Mouse (Mus musculus) erythroblast, adult 5-6 weeks (primary cell): ENCODE results near the gene Agps. TPM values are rescaled to one million over a fixed set of nuclear protein-coding genes. Genes with fewer than 3 reads are reported as not detected.
"Not testable (repeated sequence)": the region's sequence is repeated elsewhere in the genome, so short reads cannot be mapped to it uniquely, and the experiment has no call there.

Source experiments
- ATAC-seq: replicated peaks from 2 replicates; pipeline ENCODE4 v1.8.0; 2016; ENCODE audit warnings: moderate number of reproducible peaks, mild to moderate bottlenecking, moderate TSS enrichment, inconsistent platforms; ENCODE audit not compliant: poor library complexity, low FRiP score, severe bottlenecking
- total RNA-seq, 2 experiments: library from RNA; stranded (forward) in 1 of 2; stranded (reverse) in 1 of 2; fragments of 150-400 nt in 1 of 2; fragments of 200-764, 138-1000 nt in 1 of 2; gene quantifications; 2 replicates each; pipeline versions ENCODE4 v1.2.3 to v1.2.4; 2015 to 2017; ENCODE audit warnings: low replicate concordance in 2 of 2

The Agps gene
- total RNA-seq, 2 experiments from 2014 or later, result 44.5 to 47.7 TPM

DNA sequence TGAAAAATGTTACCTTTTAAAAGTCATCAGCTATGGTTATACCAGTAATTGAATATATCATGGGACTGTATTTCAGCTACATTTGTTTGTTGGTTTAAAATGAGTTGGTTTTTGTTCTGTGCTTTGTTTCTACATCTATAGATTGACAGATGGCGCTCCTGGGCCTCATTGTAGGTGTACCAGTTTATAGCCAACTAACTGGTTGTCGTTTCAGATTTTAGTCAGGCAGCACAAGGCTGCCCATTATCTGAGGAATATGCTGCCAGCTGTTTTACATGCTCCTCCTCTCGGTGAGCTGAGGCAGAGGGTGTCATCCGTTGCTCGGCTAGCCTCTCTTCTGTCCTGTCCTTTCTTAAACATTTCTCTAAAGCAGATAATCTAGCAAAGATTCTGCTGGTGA lies 94.1 kb downstream of the Agps start:
- no peak for ATAC-seq

DNA sequence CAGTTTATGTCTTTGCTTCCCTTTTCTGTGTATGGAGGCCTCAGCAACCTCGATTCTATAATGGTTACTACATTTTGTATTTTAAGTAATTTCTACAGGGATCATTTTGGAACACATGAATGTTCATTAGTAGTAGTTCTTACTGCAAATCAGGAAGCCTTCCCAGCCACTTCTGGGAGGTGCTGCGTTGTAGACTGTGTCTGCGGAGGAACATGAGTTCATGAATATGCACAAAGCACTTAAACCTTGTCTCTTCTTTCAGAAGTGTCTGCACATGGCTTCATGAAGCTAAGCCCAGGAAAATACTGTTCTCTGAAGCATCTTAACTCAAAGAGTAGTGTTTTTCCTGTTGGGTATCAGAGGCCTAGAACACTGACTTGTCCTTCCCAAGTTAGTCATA lies 96.0 kb downstream of the Agps start:
- no peak for ATAC-seq

DNA sequence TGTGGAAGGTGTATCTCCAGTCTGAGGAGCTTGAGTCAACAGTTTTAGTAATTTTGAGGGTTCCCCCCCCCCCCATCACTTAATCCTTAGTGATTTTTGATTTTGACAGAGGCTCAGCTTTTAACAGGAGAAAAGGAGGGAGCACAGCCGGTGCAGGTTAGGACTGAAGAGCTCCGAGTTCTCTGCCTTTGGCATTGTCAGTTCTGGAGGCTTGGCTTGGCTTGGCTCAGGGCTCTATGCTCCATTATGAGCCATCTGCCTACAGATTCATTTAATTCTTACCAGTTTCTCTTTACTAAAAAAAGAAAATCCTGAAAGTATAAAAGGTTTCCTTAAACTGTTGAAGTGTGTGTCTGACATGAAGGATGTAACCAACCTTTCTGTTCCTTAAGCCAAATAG lies 97.2 kb downstream of the Agps start:
- no peak for ATAC-seq

DNA sequence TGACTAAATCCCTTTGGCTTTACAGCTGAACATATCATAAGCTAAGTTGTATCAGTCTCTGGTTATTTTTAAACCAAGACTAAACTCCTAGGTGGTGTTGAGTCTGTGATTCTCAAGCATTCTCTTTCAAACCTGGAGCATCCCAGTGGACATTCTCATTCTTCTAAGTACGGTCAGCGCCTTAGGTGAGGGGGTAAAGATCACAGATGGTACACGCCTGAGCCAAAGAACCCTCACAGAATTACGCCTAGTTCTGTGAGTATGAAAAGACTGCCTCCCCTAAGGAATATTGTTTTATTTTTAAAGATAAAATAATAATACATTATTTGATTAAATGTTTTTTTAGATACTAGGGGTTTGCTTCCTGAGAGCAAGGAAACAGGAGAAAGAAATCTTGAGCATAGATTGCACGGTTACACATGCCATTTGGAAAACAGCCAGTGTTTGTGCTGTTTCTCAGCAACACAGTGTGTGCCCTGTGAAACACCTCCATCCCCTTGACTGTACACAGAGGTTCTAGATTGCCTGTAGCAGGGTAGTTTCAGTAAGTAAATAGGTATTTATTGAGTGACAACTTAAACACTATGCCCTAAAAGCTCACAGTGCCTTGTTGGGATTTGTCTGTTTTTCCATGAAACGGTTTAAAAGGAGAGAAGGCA lies 97.9 kb downstream of the Agps start:
- no peak for ATAC-seq

DNA sequence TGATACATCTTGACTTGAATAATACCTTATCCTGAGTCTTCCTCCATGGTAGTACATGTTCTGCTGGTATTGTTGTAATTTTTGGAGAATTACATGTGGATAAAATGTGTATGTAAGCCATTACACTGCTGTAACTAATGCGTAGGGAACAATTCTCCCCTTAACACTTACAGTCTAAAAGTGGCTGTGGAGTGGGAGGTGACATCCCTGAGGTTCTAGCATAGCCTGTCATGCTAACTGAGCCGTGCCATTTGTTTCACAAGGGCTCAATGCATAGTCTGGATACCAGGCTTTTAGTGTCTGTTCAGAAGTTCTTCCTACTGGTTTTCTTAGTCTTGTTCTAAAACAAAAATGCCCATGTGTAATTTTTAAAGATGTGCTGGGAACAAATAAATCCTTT lies 99.0 kb downstream of the Agps start:
- ATAC-seq, result no peak

DNA sequence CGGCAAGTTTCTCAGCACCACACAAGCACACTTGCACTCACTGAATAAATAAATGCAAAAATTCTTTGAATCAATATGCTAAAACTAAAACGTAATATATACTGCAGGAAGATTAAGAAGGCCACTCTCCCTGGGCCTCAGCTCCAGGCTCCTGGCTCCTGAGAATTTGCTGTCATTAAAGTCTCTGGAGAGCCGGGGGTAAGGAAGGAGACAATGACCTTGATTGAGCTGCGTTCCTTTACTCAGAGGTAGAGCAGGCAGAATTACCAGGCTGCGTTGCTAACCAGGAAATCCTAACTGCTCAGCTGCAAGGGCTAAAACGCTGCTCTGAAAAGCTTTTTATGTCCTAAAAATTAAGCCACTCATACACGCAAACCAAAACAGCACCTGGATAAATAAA lies 101.6 kb downstream of the Agps start:
- no peak for ATAC-seq

DNA sequence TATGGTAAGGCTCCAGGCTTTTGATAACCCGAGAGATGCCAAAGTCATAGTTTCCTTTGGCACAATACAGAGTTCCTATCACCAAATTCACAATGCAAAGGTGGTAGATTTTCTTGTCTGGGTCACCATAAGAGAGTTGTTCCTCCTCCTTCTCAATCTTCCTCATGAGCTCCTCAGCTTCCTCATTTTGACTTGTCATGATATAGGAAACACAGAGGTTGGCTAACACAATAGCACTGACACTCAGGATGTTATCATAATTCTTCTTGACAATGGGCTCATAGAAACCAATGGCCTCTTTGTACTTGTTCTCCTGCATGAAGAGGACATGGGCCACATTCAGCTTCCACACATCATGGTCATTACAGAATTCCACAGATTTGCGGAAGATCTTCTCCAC lies 104.7 kb downstream of the Agps start:
- ATAC-seq, result not testable (repeated sequence)

DNA sequence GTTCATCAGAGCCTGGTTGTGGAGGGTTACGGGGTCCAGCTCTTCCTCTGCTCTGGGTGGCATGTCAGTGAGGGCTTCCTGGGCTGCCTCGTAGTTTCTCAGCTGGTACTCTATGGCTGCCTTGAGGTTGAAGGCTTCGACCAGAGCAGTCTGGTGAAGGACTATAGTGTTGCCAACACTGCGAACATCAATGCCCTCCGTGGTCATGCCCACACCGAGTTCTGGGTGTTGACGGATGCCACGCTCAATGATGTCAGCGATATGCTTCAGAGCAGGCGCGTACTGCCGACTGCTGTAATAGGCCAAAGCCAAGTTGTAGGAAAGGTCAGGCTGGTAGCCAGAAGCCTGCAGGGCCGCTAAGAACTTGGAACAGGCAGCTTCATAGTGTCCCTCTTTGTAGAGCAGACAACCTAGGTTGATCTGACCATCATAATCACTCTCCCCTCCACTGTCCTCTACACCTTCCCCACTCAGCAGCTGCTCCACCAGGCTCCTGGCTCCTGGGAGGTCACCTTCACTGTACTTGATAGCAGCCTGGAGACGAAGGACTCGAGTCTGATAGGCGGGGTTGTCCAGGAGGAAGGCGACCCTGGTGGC lies 105.6 kb downstream of the Agps start:
- peak; percentile 41 for ATAC-seq

DNA sequence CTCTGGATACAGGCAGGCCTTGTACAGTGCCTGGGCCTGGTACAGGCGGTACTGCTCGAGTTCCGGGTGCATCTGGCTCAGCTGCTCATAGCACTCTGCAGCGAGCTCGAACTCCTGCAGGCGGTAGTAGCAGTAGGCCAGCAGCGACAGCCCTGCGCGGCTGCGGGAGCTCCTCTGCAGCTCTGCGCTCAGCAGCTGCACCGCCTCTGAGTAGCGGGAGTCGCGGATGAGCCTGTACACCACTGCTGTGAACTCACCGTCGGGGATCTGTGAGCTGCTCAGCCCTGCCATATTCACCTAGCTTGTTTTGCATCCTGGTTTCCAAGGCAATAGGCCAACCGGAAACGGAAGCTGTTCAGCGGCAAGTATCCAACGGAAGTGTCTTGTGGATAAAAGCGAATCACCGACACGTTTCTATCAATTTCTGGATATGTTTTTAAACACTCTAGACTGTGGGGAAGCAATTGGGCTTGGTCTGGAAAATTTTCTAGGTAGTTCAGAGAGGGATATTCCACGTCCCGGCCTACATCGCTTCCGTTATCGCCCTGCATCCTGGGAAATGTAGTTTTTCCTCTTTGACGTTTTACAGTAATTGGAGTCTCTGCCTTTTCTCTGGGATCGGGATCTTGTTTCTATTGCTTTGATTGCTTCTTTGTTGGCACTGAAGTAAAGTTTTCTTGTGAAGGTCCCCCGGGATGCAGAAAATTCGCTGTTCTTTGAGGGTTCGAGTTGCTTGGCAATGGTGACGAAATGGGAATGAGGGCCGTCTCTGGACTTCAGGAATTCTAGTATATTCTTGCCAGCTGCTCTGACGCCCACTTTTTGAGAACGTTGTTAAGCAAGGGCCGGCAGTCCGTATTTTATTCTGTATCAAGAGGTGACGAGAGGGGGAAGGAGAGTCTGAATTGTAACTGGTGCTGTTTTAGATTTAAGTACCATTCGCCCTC lies 106.4 kb downstream of the Agps start, which contains the start of gene Ttc30b:
TSS of gene Ttc30b (minus strand) at position 469 of the 947 bp plus-strand sequence.
- ATAC-seq, result peak; percentile 78

DNA sequence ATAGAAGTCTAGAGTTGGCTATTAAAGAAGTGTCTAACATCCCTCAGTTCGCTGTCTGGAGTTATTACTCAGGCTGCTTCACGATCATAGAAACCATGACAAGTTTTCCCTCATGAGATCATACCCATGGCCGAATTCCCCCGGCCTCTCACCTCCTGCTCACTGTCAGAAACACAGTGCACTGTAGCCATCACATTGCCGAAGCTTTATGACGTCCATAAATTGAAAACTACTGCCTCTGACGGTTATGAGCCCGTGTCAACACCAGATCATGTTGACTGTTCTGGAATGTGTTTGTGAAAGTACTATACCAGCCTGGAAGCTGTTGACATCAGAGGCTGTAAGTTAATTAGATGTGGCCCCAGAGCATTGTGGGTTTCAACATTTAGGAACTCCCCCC lies 118.7 kb downstream of the Agps start:
- ATAC-seq, result no peak

DNA sequence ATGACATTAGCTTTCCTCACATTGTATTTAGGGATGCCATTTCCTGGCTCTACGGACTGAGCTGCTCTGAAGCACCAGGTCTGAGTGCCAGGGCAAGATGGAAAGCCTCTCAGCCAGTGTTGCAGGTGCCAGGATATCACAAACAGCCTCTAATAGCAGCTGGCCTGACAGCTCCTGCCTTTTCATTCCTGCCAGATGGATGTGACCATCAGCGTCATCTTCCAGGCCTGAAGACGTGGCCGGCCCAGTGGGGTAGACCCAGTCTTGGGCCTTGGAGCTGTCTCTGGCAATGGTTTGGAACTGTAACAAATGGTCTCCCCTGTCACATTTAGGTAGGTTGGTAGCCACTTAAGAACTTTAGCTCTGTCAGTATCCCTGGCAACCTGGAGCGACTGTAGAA lies 121.3 kb downstream of the Agps start:
- ATAC-seq, result no peak

DNA sequence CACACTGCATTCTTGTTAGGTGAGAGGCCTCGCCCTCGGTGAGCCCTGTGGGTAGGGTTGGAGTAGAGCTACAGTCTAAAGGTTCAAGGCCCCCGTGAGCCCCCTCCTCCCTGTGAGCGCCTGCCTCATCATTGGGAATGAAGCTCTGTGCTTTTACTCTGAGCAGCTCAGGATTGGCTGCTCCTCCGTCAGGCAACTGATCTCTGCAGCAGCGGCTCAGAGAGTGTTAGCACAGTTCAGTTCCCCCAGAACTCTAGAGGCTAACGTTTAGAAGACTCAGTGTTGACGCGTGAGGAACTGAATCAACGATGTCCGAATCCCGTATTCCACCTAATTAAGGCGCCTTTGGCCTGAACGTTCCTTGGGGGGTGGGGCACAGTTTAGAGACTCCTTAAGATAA lies 123.7 kb downstream of the Agps start:
- no peak for ATAC-seq

DNA sequence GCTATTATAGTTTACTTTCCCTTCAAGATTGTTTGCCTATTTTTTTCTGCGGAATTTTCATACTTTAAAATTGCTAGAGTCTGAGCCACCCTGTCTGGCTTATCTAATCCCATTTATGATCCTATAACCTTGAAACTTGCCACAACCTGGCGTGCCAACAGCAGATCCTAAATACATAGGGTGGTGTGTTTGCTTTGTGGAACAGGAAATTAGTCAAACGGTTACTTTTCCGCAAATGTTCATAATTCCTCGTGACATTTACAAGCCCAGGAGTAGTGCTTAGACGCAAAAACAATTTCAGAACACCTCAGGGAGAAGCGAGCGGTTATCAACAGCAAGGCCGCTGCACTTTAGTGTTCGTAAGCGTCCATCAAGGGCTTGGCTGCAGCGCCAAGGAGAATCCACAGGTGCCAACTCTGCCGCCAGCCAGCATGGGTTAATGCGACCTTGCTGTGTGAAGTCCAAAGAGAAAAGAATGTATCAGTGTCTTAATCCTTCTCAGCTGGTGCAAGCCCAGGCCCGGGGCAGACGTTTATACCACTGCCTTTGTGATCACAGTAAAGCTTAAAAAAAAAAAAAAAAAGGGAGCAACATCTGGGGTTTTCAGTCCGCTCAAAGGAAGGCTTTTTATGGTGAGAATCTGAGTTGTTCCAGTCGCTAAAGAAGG lies 127.3 kb downstream of the Agps start:
- ATAC-seq, result no peak

DNA sequence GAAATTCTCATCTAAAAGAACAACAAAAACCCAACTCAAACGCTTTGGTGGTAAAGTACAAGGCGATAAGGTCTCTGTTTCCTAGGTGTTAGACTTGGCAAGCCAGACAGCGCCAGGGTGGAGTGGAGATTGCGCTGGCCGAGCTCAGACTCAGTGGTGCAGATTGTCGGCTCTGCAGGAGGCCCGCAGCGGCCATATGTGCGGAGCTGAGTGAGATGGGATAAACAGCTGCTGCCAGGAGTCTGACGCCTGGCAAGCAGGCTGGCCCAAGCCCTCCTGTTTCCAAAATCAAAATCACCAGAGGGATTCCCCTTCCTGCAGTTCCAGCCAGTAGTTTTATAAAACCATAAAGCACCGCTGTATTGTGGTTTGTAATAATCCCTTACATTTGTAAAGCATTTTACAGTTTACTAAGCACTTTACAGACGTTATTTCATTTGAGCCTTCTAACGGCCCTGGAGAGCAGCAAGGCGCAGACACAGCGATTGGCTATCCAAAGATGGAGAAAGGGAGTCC lies 127.9 kb downstream of the Agps start:
- ATAC-seq, result no peak

DNA sequence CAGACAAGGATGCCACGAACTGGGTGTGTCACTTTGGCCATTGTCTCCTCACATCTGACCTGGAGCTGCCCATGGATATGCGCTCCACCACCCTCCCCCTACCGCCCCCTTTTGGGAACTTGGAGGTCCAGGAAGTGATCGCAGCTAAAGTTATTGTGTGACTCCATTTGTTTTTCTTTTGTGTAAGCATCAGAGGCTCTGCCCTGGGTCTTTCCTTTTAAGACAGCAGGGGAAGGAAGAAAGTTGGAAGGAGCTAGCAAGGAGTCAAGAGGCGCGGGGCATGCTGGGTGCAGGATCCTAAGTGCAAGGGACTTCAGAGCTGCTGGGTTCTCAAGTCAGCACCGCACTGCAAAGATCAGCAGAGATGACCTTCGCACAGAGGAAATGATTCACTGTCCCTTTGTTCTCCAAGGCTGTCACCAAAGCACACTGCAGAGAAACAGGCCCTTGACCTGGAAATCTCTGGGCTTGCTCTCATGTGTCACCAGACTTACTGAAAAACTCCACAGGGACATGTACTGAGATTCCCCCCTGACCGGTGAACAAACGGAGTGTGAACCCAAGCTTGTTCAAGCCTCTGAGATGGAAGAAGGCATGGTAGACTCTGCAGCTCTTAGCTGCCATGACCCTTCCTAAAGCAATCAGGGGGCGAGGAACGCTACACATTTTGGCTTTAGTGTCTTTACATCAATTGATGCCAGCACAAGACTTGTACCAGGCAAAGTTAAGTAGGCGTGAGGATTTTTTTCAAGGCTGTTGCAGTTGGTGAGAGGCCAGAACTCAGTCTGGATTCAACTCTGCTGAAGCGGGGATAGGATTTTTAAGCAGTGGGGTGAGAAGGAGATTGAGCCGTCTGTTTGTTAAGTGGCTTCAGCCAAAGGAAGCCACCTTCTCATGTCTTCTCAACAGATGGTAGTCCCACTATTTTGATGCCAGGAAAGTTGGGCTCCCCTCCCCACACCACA lies 128.7 kb downstream of the Agps start:
- no peak for ATAC-seq

DNA sequence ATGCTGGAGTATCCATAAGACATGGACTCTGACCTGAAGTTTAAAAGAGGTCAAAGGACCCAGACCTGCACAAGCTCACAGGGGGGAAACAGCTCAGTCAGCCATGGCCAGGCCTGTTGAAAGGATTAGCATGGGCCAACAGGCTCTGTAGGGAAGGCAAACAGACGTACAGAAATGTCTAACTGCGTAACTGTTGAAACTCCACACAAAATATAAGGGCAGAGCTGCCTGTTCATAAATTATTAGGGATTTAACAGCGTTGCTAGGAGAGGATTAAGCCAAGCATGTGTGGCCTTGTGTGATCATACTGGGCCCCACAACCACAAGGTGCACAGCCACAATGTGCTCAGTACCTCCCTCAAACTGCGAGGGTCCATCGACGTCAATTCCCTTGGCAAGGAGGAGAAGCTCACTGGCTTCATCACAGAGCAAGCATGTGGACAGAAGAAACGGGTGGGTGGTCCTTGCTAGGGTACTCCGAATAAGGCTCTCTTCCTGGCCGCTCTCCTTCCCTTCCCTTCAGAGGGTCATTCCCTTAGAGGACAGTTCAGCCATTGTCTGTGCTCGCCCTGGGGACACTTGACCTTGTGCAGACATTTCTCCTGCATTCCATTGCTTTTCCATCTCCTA lies 131.3 kb downstream of the Agps start:
- no peak for ATAC-seq

DNA sequence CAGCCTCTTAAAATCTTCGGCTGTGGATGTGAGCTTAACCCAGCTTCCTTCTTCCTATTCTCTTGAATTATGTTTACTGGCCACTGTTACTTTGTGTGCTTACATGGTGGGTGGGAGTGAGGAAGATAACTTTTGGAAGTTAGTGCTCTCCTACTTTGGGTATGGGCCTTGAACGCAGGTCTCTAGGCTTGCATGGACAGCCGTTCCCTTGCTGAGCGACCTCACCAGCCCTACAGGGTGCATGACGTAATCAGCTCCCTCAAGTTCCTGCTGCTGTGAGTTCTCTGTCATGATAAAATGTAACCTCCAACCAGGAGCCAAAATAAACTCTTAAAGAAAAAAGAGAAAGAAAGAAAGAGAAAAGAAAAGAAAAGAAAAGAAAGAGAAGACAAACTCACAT lies 132.1 kb downstream of the Agps start:
- no peak for ATAC-seq

DNA sequence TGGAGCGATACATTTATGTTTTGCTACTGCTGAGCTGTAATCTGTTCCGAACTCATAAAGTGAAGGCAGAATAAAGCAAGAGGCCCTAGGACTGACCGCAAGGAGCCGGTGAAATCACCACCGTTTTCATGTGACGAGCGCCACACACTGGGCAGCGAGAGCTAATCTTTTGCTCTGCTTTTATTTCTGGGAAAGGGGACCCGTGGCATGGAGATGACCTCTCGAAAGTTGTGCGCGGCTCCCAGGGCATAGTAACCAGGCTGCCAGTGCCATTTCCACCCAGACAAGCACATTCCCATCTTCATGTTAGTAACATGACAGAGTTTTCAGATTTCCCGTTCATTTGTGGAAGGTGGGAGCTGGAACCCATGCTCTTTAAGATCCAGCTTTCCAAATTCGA lies 132.5 kb downstream of the Agps start:
- ATAC-seq, result no peak

DNA sequence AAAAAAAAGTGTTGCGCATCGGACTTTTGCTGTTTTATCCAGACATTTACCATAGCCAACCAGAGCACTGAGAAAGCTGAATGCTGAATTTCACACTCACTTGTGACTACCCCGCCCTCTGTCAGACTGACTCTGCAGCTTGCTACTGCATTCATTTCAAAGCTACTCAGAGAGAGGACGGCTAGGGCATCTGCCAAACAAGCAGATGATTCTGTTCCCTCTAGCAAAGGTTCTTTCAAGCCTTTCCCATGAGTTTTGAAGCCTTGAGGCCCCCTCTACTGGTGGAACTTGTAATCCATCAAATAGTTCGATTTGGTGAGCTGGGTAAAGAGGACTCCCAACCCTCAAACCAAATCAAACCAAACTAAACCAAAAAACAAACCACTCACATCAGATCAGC lies 133.0 kb downstream of the Agps start:
- ATAC-seq, result no peak
